Mouse (Mus musculus) heart, embryonic 10.5 days (tissue): ENCODE data around the gene Lbr. TPM values are rescaled to one million over a fixed set of nuclear protein-coding genes. Genes with fewer than 3 reads are reported as not detected.

Experiments
- DNase-seq: peaks from one replicate; pipeline ENCODE4 v3.0.0-alpha.2; 2017; ENCODE audit warnings: low spot score
- H3K27ac ChIP-seq: fragments of 300-500 bp; sonication (generic); 2 replicates; pipeline ENCODE4 v1.5.1; 2016; ENCODE audit warnings: mild to moderate bottlenecking
- H3K27me3 ChIP-seq: fragments of 300-500 bp; sonication (generic); 2 replicates; pipeline ENCODE4 v1.6.1; 2016; ENCODE audit warnings: mild to moderate bottlenecking; ENCODE audit not compliant: poor library complexity, insufficient read depth, severe bottlenecking
- H3K36me3 ChIP-seq: fragments of 300-500 bp; sonication (generic); 2 replicates; pipeline ENCODE4 v1.6.1; 2016; ENCODE audit warnings: mild to moderate bottlenecking, moderate library complexity
- H3K4me1 ChIP-seq: fragments of 300-500 bp; sonication (generic); 2 replicates; pipeline ENCODE4 v1.6.1; 2016; ENCODE audit warnings: mild to moderate bottlenecking
- H3K4me3 ChIP-seq: fragments of 300-500 bp; sonication (generic); 2 replicates; pipeline ENCODE4 v1.5.1; 2016; ENCODE audit warnings: mild to moderate bottlenecking, moderate library complexity
- H3K9me3 ChIP-seq: fragments of 300-500 bp; sonication (generic); 2 replicates; pipeline ENCODE4 v1.6.1; 2016; ENCODE audit warnings: mild to moderate bottlenecking, moderate library complexity
- WGBS: fragments of 180-500 bp; shearing (Covaris S2); methylation state at CpG from one replicate; pipeline ENCODE4 v1.1.7; 2016; 5-methylcytosine and 5-hydroxymethylcytosine counted together
- polyA plus RNA-seq: library from polyadenylated mRNA; unstranded; fragments of >200 nt; fragmentation: Nextera tagmentation; extraction: Ambion mirVana; gene quantifications from 2 replicates; pipeline ENCODE4 v1.2.1, GENCODE M21; 2016

Gene Lbr
- polyA plus RNA-seq, 1 experiment from 2014 or later: 128 TPM

- Histone ChIP-seq H3K36me3 (no peaks in the 10 kb centered on the region), H3K27me3 (peaks cover 5% of the 10 kb centered on the region; the same call in 1 of the 2 replicates), H3K4me1 (peaks cover 15% of the 10 kb centered on the region), H3K9me3 (no peaks in the 10 kb centered on the region), H3K27ac (peak overlapping the region; percentile 64; the same call in 1 of the 2 replicates), H3K4me3 (no peak overlapping the region)
- no peak for DNase-seq
- 67% methylated on average over 11 of the region's 11 CpGs for WGBS
These were observed 22.4 kb upstream of the Lbr start for GRCm38 (mm10) chr1:181864971-181865862.

GRCm38 (mm10) chr1:181863431-181863830 lies 20.6 kb upstream of the Lbr start:
- Histone ChIP-seq H3K27ac (no peak overlapping the region), H3K4me3 (no peak overlapping the region), H3K9me3 (no peaks in the 10 kb centered on the region), H3K27me3 (peaks cover 5% of the 10 kb centered on the region; the same call in 1 of the 2 replicates), H3K4me1 (peaks cover 15% of the 10 kb centered on the region), H3K36me3 (no peaks in the 10 kb centered on the region)
- 40% methylated on average over 8 of the region's 8 CpGs for WGBS
- DNase-seq: no peak

GRCm38 (mm10) chr1:181862676-181863374 lies 20.0 kb upstream of the Lbr start:
- H3K27ac ChIP-seq: no peak overlapping the region
- no peak overlapping the region for H3K4me3 ChIP-seq
- H3K36me3 ChIP-seq: no peaks in the 10 kb centered on the region
- H3K4me1 ChIP-seq: peaks cover 15% of the 10 kb centered on the region
- DNase-seq: no peak
- 47% methylated on average over 16 of the region's 16 CpGs for WGBS
- no peaks in the 10 kb centered on the region for H3K9me3 ChIP-seq
- peaks cover 5% of the 10 kb centered on the region; the same call in 1 of the 2 replicates for H3K27me3 ChIP-seq

- Histone ChIP-seq H3K9me3 (no peaks in the 10 kb centered on the region), H3K36me3 (no peaks in the 10 kb centered on the region), H3K27ac (no peak overlapping the region), H3K27me3 (peaks cover 5% of the 10 kb centered on the region; the same call in 1 of the 2 replicates), H3K4me3 (no peak overlapping the region), H3K4me1 (peaks cover 15% of the 10 kb centered on the region)
- WGBS: 66% methylated on average over 2 of the region's 2 CpGs
- no peak for DNase-seq
These were observed 18.5 kb upstream of the Lbr start for GRCm38 (mm10) chr1:181861181-181861902.

- peak; percentile 83 for DNase-seq
- H3K36me3 ChIP-seq: no peaks in the 10 kb centered on the region
- H3K4me3 ChIP-seq: no peak overlapping the region
These were observed 17.8 kb upstream of the Lbr start for GRCm38 (mm10) chr1:181860659-181861058.

GRCm38 (mm10) chr1:181856329-181856728 lies 13.5 kb upstream of the Lbr start:
- no peak overlapping the region for H3K4me3 ChIP-seq
- H3K36me3 ChIP-seq: no peaks in the 10 kb centered on the region
- no peaks in the 10 kb centered on the region for H3K27me3 ChIP-seq
- peaks cover 26% of the 10 kb centered on the region for H3K4me1 ChIP-seq
- H3K9me3 ChIP-seq: no peaks in the 10 kb centered on the region
- no peak overlapping the region for H3K27ac ChIP-seq
- 71% methylated on average over 2 of the region's 2 CpGs for WGBS
- no peak for DNase-seq

More at GRCm38 (mm10) chr1:181860659-181861058, 17.8 kb upstream of the Lbr start:
- H3K4me1 ChIP-seq: peaks cover 15% of the 10 kb centered on the region
- H3K27me3 ChIP-seq: peaks cover 5% of the 10 kb centered on the region; the same call in 1 of the 2 replicates
- peak overlapping the region; percentile 62 for H3K27ac ChIP-seq
- 25% methylated on average over 5 of the region's 5 CpGs for WGBS
- H3K9me3 ChIP-seq: no peaks in the 10 kb centered on the region

- DNase-seq: no peak
- Histone ChIP-seq H3K36me3 (no peaks in the 10 kb centered on the region), H3K4me1 (peaks cover 20% of the 10 kb centered on the region), H3K27ac (no peak overlapping the region), H3K27me3 (no peaks in the 10 kb centered on the region), H3K9me3 (no peaks in the 10 kb centered on the region), H3K4me3 (no peak overlapping the region)
- 88% methylated on average over 2 of the region's 2 CpGs for WGBS
These were observed 12.0 kb upstream of the Lbr start for GRCm38 (mm10) chr1:181854829-181855228.

- no peaks in the 10 kb centered on the region for H3K36me3 ChIP-seq
- WGBS: 10% methylated on average over 21 of the region's 21 CpGs
- no peak for DNase-seq
- H3K9me3 ChIP-seq: no peaks in the 10 kb centered on the region
- H3K27ac ChIP-seq: peak overlapping the region; percentile 56; the same call in 1 of the 2 replicates
- H3K27me3 ChIP-seq: no peaks in the 10 kb centered on the region
- peak overlapping the region; percentile 53 for H3K4me3 ChIP-seq
- peaks cover 23% of the 10 kb centered on the region for H3K4me1 ChIP-seq
These were observed 10.4 kb upstream of the Lbr start for GRCm38 (mm10) chr1:181853081-181853736.

- peaks cover 25% of the 10 kb centered on the region for H3K4me1 ChIP-seq
- 0 out of 2 replicates have a peak overlapping the region, but pooled peaks have one; percentile 29 for H3K27ac ChIP-seq
- H3K36me3 ChIP-seq: no peaks in the 10 kb centered on the region
- no peaks in the 10 kb centered on the region for H3K27me3 ChIP-seq
- H3K9me3 ChIP-seq: no peaks in the 10 kb centered on the region
- DNase-seq: no peak
- 35% methylated on average over 13 of the region's 13 CpGs for WGBS
- H3K4me3 ChIP-seq: peak overlapping the region; percentile 53
These were observed 9.6 kb upstream of the Lbr start for GRCm38 (mm10) chr1:181852466-181852865.

GRCm38 (mm10) chr1:181851521-181852310 lies 8.9 kb upstream of the Lbr start:
- no peak for DNase-seq
- Histone ChIP-seq H3K27ac (0 out of 2 replicates have a peak overlapping the region, but pooled peaks have one; percentile 29), H3K4me3 (no peak overlapping the region; the same call in 1 of the 2 replicates), H3K36me3 (no peaks in the 10 kb centered on the region), H3K9me3 (no peaks in the 10 kb centered on the region), H3K27me3 (no peaks in the 10 kb centered on the region), H3K4me1 (peaks cover 25% of the 10 kb centered on the region)
- WGBS: 65% methylated on average over 12 of the region's 12 CpGs

GRCm38 (mm10) chr1:181850441-181850840 lies 7.6 kb upstream of the Lbr start:
- DNase-seq: no peak
- no peak overlapping the region for H3K4me3 ChIP-seq
- H3K27me3 ChIP-seq: no peaks in the 10 kb centered on the region

More at GRCm38 (mm10) chr1:181850441-181850840, 7.6 kb upstream of the Lbr start:
- Histone ChIP-seq H3K27ac (no peak overlapping the region), H3K36me3 (no peaks in the 10 kb centered on the region), H3K4me1 (peaks cover 25% of the 10 kb centered on the region), H3K9me3 (no peaks in the 10 kb centered on the region)
- 80% methylated on average over 4 of the region's 4 CpGs for WGBS
